Mouse (Mus musculus) testis, postnatal 10 days (tissue): ENCODE data around the gene Smarcd3.

Experiments
- DNase-seq: peaks from one replicate; pipeline ENCODE4 v3.0.0; 2021; ENCODE audit warnings: low spot score

The Smarcd3 gene

DNA sequence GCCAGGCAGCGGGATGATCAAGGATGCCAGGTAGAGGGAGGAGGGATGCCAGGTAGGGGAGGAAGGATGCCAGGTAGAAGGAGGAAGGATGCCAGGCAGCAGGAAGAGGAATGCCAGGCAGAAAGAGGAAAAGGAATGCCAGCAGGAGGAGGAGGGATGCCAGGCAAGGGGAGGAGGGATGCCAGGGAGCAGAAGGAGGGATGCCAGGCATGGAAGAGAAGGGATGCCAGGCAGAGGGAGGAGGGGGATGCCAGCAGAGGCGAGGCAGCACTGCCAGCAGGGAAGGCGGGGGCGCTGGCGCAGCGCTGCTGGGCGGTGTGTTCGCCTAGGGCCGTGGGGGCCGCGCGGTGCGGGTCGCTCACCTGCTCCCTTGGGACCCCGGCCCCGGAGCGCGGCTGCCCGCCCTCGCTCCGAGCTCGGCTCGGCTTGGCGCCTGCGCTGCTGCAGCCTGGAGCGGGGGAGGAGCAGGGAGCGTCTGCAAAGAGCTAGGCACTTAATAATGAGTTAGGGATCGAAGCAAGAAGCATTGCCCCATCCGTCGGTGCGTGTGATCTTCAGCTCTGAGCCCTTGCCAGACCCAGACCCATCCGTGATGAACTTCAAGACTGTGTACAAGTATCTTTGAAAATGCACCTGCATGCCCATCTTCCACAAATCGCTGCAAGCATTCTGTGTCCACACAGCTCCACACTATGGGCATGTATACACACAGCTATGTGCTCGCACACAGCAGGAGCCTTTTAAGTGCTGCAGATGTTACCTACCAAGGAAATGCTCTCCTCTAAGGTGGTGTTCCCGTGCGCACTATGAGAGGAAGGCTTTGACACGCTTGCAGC, at the start of gene Smarcd3:
Gene Smarcd3, minus strand, starts transcription at position 426 of the 836 bp plus-strand sequence.
- peak; percentile 71 for DNase-seq

DNA sequence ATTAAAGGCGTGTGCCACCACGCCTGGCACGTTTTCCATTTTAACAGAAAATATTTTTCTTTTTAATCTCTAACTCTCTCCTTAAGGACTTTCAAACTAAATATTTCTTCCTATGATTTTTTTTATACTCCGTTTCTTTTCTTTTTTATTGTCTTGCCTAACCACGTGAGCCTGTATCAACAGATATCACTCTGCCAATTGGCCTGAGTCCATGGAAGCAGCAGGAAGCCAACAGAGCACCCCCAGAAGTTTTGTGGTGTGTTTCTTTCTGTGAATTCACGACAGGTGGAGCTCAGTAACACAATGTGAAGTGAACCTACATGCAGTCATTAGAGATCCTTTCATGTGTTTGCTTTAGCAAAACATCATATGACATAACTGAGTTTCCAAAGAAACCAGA, 37.2 kb upstream of the Smarcd3 start:
- DNase-seq, result no peak

- DNase-seq, result no peak
These were observed 35.7 kb upstream of the Smarcd3 start for GRCm38 (mm10) chr5:24659708-24660423.

GRCm38 (mm10) chr5:24657113-24657512, 32.9 kb upstream of the Smarcd3 start:
- DNase-seq, result no peak

- no peak for DNase-seq
These were observed 30.3 kb upstream of the Smarcd3 start for GRCm38 (mm10) chr5:24654491-24654890.

- DNase-seq, result no peak
These were observed 28.6 kb upstream of the Smarcd3 start for GRCm38 (mm10) chr5:24652780-24653179.

GRCm38 (mm10) chr5:24651768-24652752, 27.8 kb upstream of the Smarcd3 start:
- peak; percentile 92 for DNase-seq

DNA sequence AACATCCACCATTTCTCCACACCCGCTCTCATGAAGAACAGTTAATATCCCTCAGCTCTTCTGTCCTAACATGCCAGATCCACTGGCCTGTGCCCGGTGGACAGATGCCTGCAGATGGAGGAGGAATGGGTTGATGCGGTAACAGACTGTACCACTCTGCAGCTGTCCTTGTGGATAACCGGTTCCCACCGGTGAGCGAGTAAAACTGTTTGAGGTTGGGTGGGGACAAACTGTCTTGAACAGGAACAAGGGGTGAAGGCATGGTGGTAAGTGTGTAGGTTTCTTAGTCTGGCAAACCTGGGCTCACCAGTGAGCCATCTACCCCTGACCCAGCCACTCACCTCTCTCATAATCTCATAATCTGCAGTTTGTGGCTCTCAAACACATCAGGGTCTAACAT, 27.1 kb upstream of the Smarcd3 start:
- DNase-seq, result no peak

DNA sequence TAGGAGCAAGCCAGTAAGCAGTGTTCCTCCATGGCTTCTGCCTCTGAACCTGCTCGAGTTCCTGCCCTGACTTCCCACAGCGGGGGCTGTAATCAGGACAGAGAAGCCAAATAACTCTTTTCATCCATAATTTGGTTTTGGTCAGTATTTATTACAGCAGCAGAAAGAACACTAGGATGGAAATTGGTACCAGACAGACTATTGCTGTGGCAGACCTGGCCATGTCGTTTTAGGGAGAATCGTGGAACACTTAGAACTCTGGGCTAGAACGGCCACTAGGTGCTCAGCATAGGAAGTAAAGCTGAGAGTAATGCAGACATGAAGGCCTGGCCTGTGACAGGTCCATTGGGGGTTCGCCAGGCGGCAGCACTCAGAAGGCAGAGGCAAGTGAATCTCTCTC, 25.5 kb upstream of the Smarcd3 start:
- no peak for DNase-seq

DNA sequence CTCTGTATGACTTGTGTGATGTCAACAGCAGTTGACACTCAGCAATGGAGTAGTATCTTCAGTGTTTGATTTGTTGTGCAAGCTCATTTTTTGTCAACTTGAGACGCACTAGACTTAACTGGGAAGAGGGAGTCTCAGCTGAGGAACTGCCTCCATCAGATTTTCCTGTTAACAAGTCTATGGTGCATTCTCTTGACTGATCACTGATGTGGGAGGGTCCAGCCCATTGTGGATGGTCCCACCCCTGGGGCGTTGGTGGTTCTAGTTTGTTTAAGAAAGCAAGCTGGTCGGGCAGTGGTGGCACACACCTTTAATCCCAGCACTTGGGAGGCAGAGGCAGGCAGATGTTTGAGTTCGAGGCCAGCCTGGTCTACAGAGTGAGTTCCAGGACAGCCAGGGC, 25.0 kb upstream of the Smarcd3 start:
- DNase-seq, result no peak

DNA sequence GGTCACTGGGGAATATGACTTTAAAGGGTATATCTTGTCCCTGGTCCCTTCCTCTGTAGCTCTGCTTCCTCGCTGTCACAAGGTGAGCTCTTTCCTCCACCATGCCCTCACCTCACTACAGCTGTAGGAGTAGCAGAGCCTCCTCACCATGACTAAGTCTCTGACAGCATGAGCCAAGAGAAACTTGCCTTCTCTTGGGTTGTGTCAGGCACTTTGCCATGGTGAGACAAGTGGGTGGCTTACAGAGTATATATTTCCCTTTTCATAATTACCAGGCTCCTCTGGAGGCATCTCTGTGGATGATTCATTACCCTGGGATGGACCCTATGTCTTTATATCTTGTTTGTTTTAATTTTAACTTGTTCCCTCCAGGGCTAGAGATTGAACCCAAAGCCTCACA, 21.2 kb upstream of the Smarcd3 start:
- no peak for DNase-seq

- DNase-seq, result no peak
These were observed 14.9 kb upstream of the Smarcd3 start for GRCm38 (mm10) chr5:24639081-24639480.

GRCm38 (mm10) chr5:24638131-24638530, 13.9 kb upstream of the Smarcd3 start:
- no peak for DNase-seq

- DNase-seq, result no peak
These were observed 12.8 kb upstream of the Smarcd3 start for GRCm38 (mm10) chr5:24636987-24637386.

DNA sequence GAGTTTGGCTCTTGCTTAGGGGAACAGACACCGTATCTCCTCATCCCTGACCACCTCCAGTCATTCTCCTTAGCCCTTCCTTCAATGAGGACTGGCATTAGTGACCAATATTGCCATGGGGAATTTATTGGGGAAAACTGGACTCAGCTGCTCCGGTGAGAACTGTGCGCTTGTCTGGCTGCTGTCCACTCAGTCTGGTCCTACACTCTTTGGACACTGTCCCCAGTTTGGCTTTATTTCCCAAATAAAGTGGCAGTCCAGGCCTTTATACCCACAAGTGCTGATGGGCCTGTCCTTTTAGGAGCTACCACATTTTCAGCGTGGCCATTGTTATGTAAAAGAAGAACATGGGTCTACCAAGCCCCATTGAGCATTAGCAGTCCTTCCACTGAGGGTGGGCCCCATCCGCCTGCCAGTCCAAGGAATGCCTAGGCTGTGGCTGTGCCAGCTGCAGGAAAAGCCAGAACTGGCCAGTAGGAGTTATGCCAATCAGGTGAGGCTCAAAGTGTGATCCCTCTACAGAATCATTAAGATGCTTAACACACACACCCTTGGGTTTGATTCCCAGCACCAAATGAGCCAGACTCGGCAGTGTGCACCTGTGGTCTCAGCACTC, 11.4 kb upstream of the Smarcd3 start:
- DNase-seq, result no peak

- no peak for DNase-seq
These were observed 10.9 kb upstream of the Smarcd3 start for GRCm38 (mm10) chr5:24635093-24635492.

DNA sequence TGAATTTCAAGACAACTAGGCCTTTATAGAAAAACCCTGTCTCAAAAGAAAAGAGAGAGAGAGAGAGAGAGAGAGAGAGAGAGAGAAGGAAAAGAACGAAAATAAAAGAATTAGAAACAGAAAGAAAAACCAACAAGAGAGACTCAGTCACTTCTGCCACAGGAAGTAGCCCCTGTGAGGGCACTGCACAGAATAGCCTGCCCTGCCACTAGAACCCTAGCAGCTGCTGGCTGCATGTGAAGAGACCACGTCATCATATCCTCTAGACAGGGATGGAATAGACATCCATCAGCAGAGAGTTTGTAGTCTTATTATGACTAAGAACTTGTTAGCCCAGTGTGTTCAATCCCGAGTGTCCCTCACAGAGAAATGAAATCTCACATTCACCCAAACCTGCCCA, 5.5 kb upstream of the Smarcd3 start:
- DNase-seq, result no peak

- DNase-seq, result no peak
These were observed 560 bp upstream of the Smarcd3 start for GRCm38 (mm10) chr5:24624822-24625120.

DNA sequence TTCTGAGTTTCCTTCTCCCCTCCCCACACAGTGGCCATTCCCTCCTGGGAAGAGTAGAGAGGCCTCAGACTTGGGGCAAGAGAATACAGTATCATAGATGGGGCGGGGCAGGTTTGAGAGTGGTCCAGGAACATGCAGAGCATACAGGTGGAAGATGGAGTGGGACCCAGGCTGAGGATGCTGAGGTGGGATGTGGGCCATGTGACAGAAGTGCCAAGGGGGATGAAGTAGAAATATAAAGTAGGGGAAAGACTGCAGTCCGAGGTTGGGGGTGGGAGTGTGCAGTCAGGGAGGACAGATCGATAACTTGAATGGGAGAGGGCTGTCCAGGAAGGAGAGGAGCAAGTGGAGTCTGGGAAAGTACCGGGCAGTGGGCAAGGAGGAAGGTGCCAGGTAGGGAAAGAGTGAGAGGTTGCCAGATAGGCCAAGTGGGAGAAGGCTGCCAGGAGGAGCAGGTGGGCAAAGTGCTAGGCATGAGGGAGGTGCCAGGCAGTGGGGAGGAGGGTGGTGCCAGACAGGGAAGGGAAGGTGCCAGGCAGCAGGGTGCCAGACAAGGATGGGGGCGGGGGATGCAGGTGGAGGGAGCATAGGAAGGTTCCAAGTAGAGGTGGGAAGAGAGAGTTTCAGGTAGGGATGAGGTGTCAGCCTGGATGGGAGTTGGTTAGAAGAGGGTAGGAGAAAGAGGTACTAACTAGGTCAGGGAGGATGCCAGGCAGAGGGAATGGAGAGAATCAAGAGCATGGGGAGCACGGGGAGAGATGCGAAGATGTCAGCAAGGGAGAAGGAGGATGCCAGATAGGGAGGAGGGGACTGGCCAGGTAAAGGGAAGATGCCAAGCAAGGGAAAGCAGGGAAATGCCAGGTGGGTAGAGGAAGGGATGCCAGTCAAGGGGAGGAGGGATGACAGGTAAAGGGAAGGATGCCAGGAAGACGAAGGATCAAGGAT, 898 bp downstream of the Smarcd3 start:
- no peak for DNase-seq

- DNase-seq, result no peak
These were observed 1.7 kb downstream of the Smarcd3 start for GRCm38 (mm10) chr5:24622386-24623040.
